Mouse (Mus musculus) bone marrow macrophage, adult 2 months (primary cell): ENCODE data around the gene Vamp2.

Source experiments
- CTCF ChIP-seq: IDR thresholded peaks from 2 replicates; pipeline ENCODE4 v1.5.1; 2012; ENCODE audit warnings: low read depth, mild to moderate bottlenecking, low read length, moderate library complexity
- POLR2A ChIP-seq: IDR thresholded peaks from 2 replicates; pipeline ENCODE4 v1.6.1; 2012; ENCODE audit warnings: mild to moderate bottlenecking, low read depth, low read length, borderline replicate concordance

DNA sequence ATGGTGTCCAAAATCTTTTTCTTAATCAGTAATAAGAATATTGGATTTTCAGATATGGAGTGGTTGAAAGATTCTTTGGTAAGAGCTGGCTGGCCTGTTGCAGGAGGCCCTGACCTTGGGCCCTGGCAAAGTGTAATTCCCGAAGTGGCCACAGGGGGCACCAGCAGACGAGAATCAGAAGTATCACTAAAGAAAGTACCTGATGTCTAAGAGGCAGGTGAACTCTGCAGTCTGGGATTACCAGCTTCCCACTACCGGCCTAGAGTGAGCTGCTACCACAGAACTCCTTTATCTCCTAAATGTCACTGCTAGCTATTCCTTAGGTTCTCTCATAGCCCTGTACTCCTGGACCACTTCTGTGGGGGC lies 4.1 kb downstream of the Vamp2 start:
- TF ChIP-seq CTCF (peak; percentile 65), POLR2A (no peak)
